Mouse (Mus musculus) gastrocnemius, postnatal 25 days (tissue): ENCODE data around the gene Cep97. TPM values are rescaled to one million over a fixed set of nuclear protein-coding genes. Genes with fewer than 3 reads are reported as not detected.
"Not testable (repeated sequence)": the region's sequence is repeated elsewhere in the genome, so short reads cannot be mapped to it uniquely, and the experiment has no call there.

Experiments
- DNase-seq: peaks from one replicate; pipeline ENCODE4 v3.0.0; 2022
- total RNA-seq, 2 experiments: library from RNA; stranded (reverse); gene quantifications; 1 replicate in 1 of 2; 2 replicates in 1 of 2; pipeline ENCODE4 v1.2.3; 2021

Cep97 gene
- total RNA-seq, 2 experiments from 2014 or later = 4.1 to 5.7 TPM

GRCm38 (mm10) chr16:55890346-55891136, 44.1 kb downstream of the Cep97 start:
- DNase-seq = no peak

GRCm38 (mm10) chr16:55889451-55889850, 45.2 kb downstream of the Cep97 start:
- DNase-seq = no peak

GRCm38 (mm10) chr16:55888584-55888960, 46.1 kb downstream of the Cep97 start:
- DNase-seq = no peak

GRCm38 (mm10) chr16:55887814-55888583, 46.7 kb downstream of the Cep97 start:
- DNase-seq = no peak

DNA sequence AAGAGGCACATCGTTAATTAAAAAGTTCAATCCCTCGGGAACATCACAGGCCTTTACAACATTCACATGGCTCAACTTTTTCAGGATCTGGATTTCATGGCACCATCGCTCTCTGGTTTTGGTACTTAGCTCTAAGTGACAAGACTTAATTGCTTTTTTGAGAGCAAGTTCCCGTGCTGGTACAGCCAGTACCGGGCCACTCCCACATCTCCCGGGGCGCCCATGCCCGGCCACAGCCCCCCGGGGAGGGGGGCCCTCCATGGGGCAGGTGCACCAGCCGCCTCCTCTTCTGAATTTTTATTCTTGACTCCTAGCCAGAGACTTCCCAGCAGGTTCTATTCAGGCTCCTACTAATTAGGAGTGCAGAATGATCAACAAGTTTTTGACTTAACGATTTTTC, 50.4 kb downstream of the Cep97 start:
- DNase-seq = no peak

- DNase-seq = no peak
These were observed 58.6 kb downstream of the Cep97 start for GRCm38 (mm10) chr16:55876025-55876424.

DNA sequence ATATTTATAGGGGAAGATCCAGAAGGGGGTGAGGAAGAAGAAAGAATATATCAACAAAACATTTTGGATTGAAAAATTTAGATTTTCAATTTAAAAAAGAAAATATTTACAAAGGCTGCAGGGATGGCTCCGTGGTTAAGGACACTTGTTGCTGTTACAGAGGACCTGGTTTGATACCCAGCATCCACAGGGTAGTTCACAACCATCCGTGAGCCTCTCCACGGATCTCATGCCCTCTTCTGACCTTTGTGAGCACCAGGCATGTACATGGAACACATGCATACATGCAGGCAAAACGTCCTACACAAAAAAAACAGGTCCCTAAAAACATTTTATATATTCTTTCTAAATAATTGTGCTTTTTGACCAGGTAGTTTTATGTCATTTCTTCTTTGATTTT, 70.8 kb downstream of the Cep97 start:
- DNase-seq = no peak

- peak; percentile 41 for DNase-seq
These were observed 71.4 kb downstream of the Cep97 start for GRCm38 (mm10) chr16:55863149-55863815.

GRCm38 (mm10) chr16:55861104-55861503, 73.6 kb downstream of the Cep97 start:
- no peak for DNase-seq

DNA sequence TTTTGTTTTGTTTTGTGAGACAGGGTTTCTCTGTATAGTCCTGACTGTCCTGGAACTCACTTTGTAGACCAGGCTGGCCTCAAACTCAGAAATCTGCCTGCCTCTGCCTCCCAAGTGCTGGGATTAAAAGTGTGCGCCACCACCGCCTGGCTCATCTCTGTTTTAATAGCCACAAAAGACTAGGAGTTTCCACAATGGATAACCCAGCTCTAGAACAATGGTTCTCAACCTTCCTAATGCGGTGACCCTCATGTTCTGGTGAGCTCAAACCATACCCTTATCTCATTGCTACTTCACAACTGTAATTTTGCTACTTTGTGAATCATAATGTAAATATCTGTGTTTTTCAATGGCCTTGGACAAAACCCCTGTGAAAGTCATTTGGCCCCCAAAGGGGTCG, 75.2 kb downstream of the Cep97 start:
- not testable (repeated sequence) for DNase-seq

DNA sequence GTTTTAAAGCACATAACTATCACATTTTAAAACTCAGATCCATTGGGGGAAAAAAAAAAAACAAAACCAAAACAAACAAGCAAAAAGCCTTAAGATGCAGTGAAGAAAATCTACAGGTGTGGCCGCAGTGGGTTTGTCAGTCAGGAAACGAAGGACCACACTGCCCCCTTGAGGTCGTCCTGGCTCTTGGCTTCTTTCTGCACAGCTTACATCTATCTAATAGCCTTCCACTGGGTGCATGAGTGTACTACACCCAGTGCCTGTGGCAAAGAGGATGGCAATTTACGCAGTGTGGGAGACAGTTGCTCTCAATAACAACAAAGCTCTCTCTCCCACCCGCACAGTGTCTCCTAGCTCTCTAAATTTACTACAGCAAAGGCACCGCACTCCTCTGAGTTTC, 76.2 kb downstream of the Cep97 start:
- peak; percentile 40 for DNase-seq

GRCm38 (mm10) chr16:55852943-55853727, 81.5 kb downstream of the Cep97 start:
- DNase-seq = no peak

GRCm38 (mm10) chr16:55852515-55852914, 82.1 kb downstream of the Cep97 start:
- no peak for DNase-seq

GRCm38 (mm10) chr16:55850485-55850884, 84.2 kb downstream of the Cep97 start:
- DNase-seq = no peak

Other genes starting within 250 kb of the Cep97 start
- 1 to 10 TPM; 1.2 to 1.3 TPM for gene Nfkbiz, start 96.0 kb downstream of the Cep97 start, total RNA-seq
- gene Nxpe3, start 39.6 kb downstream of the Cep97 start, total RNA-seq = under 1 TPM; 0.31 to 0.38 TPM
- gene Rpl24, start 31.4 kb upstream of the Cep97 start, total RNA-seq = 100 to 1,000 TPM; 523 to 572 TPM
- gene Zbtb11, start 39.0 kb upstream of the Cep97 start, total RNA-seq = 1 to 10 TPM; 9.3 to 9.6 TPM
- 10 to 100 TPM; 47.0 to 50.1 TPM for gene Pcnp, start 94.9 kb upstream of the Cep97 start, total RNA-seq
- gene Trmt10c, start 103.0 kb upstream of the Cep97 start, total RNA-seq = 1 to 10 TPM; 7.7 to 9.3 TPM
- gene Senp7, start 113.5 kb upstream of the Cep97 start, total RNA-seq = 10 to 100 TPM; 11.5 to 12.9 TPM